Mouse (Mus musculus): Measurements from ENCODE around the gene Mpzl3. TPM values are rescaled to one million over a fixed set of nuclear protein-coding genes. Genes with fewer than 3 reads are reported as not detected.
"Not testable (repeated sequence)": the region's sequence is repeated elsewhere in the genome, so short reads cannot be mapped to it uniquely, and the experiment has no call there.

Mpzl3 gene
- polyA plus RNA-seq, 1 experiment from 2014 or later, result 1.2 TPM

- Histone ChIP-seq H3K4me3 (no peak overlapping the region), H3K27me3 (replicated peaks) (no peaks in the 10 kb centered on the region), H3K27ac (no peak overlapping the region), H3K4me2 (no peak overlapping the region), H3K4me1 (no peaks in the 10 kb centered on the region), H3K36me3 (replicated peaks) (no peaks in the 10 kb centered on the region), H3K9ac (no peak overlapping the region), H3K9me3 (no peaks in the 10 kb centered on the region)
- WGBS, result 75% methylated on average over 8 of the region's 8 CpGs
- ATAC-seq (replicated peaks), result no peak
Measured at GRCm38 (mm10) chr9:45027376-45027775, 27.6 kb upstream of the Mpzl3 start.

DNA sequence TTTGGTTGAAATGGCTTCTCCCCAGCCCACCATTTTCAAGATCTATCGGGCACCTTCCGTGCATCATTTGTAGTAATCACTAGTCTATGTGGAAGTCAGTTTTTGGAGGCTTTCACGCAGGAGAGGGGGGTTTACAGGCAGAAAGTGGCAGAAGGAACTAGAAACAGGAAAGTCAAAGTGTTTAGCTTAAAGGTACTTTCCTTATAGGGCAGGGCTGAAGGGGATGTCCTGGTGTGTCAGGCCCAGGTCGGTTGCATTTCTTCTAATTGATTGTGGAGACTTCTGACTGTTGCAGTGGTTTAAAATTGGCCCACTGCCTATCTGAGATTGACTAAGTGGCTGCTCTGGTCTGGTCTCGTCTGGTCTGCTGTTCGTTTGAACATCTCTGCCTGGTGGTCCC lies 24.6 kb upstream of the Mpzl3 start:
- Histone ChIP-seq H3K27me3 (replicated peaks) (no peaks in the 10 kb centered on the region), H3K9ac (no peak overlapping the region), H3K27ac (no peak overlapping the region), H3K9me3 (no peaks in the 10 kb centered on the region), H3K4me2 (no peak overlapping the region), H3K36me3 (replicated peaks) (no peaks in the 10 kb centered on the region), H3K4me1 (no peaks in the 10 kb centered on the region), H3K4me3 (no peak overlapping the region)
- 68% methylated on average over 6 of the region's 6 CpGs for WGBS
- no peak for ATAC-seq (replicated peaks)

DNA sequence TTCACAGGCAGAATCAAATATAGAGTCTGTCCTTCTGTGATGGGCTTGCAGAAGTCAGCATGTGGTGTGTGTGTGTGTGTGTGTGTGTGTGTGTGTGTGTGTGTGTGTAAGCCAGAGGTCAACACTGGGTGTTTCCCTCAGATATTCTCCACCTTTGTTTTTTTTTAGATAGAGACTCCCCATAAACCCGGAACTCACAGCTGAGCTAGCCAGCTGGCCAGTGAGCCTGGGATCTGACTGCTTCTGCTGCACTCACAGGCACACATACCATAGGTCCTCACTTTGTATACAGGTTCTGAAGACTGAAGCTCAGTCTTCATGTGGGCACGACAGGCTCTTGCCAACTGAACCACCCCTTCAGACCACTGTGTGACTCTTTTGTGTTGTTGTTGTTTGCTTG lies 22.7 kb upstream of the Mpzl3 start:
- H3K4me2 ChIP-seq, result no peak overlapping the region
- H3K9me3 ChIP-seq, result no peaks in the 10 kb centered on the region
- no peak for ATAC-seq (replicated peaks)
- H3K9ac ChIP-seq, result no peak overlapping the region
- WGBS, result 79% methylated on average over 2 of the region's 2 CpGs
- H3K36me3 ChIP-seq (replicated peaks), result no peaks in the 10 kb centered on the region
- no peak overlapping the region for H3K27ac ChIP-seq
- H3K4me1 ChIP-seq, result no peaks in the 10 kb centered on the region
- H3K4me3 ChIP-seq, result no peak overlapping the region
- no peaks in the 10 kb centered on the region for H3K27me3 ChIP-seq (replicated peaks)

- Histone ChIP-seq H3K4me2 (no peak overlapping the region), H3K4me3 (no peak overlapping the region), H3K36me3 (replicated peaks) (no peaks in the 10 kb centered on the region), H3K27me3 (replicated peaks) (peaks cover 15% of the 10 kb centered on the region; the same call in 1 of the 2 replicates), H3K9me3 (no peaks in the 10 kb centered on the region), H3K9ac (no peak overlapping the region), H3K4me1 (no peaks in the 10 kb centered on the region), H3K27ac (no peak overlapping the region)
- 76% methylated on average over 3 of the region's 3 CpGs for WGBS
- no peak for ATAC-seq (replicated peaks)
Measured at GRCm38 (mm10) chr9:45034526-45034925, 20.5 kb upstream of the Mpzl3 start.

DNA sequence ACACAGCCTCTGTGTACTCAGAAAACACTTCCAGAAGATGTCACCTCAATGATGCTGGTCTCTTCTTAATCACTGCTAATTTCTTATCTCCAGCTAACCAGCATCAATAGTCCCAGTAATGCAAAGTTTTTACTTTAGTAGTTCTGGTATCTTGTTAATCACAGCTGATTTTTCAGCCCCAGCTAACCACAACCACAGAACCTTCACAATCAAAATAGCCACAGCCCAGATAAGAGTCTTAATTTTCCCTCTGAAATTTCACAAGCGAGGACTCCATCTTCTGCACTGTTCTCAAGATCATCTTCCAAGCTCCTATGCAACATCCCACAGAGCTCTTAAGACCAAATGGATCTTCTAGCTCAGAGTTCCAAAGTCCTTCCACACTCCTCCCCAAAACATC lies 17.2 kb upstream of the Mpzl3 start:
- H3K36me3 ChIP-seq (replicated peaks); H3K27ac ChIP-seq; ATAC-seq (replicated peaks); H3K4me1 ChIP-seq; H3K4me2 ChIP-seq; H3K9ac ChIP-seq; H3K9me3 ChIP-seq; H3K4me3 ChIP-seq: not testable (repeated sequence)
- peaks cover 46% of the 10 kb centered on the region for H3K27me3 ChIP-seq (replicated peaks)
- 67% methylated on average over 1 of the region's 1 CpGs for WGBS

- H3K4me1 ChIP-seq, result no peaks in the 10 kb centered on the region; the same call in 1 of the 2 replicates
- no peak for ATAC-seq (replicated peaks)
- H3K9me3 ChIP-seq, result no peaks in the 10 kb centered on the region
- H3K36me3 ChIP-seq (replicated peaks), result no peaks in the 10 kb centered on the region
- peaks cover 62% of the 10 kb centered on the region for H3K27me3 ChIP-seq (replicated peaks)
- no peak within 1 kb of the TSS for H3K9ac ChIP-seq
- H3K27ac ChIP-seq, result no peak within 1 kb of the TSS
- 0 out of 2 replicates have a peak within 1 kb of the TSS, but pooled peaks have one; percentile 8 for H3K4me2 ChIP-seq
- 68% methylated on average over 5 of the region's 5 CpGs for WGBS
- no peak within 1 kb of the TSS for H3K4me3 ChIP-seq
Measured at GRCm38 (mm10) chr9:45039499-45039898, 15.5 kb upstream of the Mpzl3 start, which contains the start of gene Mpzl2. TSS of gene Mpzl2 (plus strand) at chr9:45039799.

- no peak overlapping the region for H3K9ac ChIP-seq
- no peaks in the 10 kb centered on the region; the same call in 1 of the 2 replicates for H3K4me1 ChIP-seq
- H3K36me3 ChIP-seq (replicated peaks), result no peaks in the 10 kb centered on the region
- H3K27me3 ChIP-seq (replicated peaks), result peaks cover 66% of the 10 kb centered on the region
- H3K4me3 ChIP-seq, result no peak overlapping the region
- H3K27ac ChIP-seq, result no peak overlapping the region
- ATAC-seq (replicated peaks), result no peak
- 0 out of 2 replicates have a peak overlapping the region, but pooled peaks have one; percentile 8 for H3K4me2 ChIP-seq
- H3K9me3 ChIP-seq, result no peaks in the 10 kb centered on the region
- WGBS, result 19% methylated on average over 14 of the region's 14 CpGs
Measured at GRCm38 (mm10) chr9:45040066-45040845, 14.7 kb upstream of the Mpzl3 start.

DNA sequence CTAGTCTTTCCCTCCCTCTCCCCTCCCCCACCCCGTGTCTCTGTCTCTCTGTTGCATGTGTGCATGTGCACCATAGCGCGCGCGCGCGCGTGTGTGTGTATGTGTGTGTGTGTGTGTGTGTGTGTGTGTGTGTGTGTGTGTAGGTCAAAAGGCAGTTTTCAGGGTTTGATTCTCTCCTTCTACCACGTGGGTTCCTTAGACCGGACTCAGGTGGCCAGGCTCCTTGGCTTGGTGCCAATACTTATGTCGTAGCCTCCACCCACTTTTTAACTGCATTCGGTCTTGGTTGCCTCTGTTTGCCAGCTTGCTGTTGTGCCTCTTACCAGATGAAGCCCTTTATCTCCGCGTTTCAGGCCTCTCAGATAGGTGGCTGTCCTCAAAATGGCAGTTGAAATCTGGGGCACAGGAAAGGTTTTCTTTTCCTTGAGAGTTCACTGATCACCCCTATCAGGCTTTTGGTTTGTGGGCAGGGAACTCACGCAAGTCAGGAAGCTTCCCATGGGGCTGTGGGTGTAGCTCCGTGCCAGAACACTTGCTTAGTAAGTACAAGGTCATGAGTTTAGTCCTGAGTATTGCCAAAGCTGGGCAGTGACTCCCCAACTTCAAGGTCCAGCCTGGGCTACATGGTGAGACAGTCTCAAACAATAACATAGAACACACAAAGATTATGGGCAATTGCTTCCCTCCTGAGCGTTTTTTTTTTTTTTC lies 13.7 kb upstream of the Mpzl3 start:
- Histone ChIP-seq H3K27ac (no peak overlapping the region), H3K27me3 (replicated peaks) (peaks cover 66% of the 10 kb centered on the region)
- 31% methylated on average over 17 of the region's 17 CpGs for WGBS

DNA sequence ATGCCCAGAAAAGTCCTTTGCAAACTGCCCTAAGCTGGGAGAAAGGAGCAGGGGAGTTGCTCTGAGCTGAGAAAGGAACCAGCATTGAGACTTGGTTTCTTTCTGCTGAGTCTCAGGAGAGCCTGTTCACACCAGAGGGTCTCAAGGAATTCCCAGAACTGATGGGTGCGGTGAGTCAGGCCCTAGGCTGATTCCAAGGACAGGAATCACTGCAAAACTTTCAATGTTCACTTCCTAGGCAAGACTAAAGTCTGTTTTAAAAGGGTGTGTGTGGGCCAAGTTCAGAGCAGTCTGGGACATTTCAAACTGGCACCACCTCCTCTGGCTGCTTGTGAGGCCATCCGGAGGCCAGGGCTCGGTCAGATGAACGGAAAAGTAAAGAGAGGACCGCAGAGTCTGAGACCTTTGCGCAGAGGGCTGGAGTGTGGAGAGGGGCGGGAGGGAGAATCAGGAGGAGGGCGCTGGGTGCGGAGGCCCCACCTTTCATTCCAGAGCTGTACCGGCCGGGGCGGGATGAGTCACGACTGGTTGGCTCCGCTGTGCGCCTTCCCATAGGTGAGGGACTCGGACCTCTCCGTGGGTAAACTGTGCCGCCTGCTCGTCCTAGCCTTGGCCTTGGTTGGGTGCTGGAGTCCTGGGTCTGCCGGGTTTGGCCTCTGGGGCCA lies 12.8 kb upstream of the Mpzl3 start:
- Histone ChIP-seq H3K27ac (no peak overlapping the region), H3K27me3 (replicated peaks) (peaks cover 68% of the 10 kb centered on the region), H3K4me2 (no peak overlapping the region), H3K36me3 (replicated peaks) (no peaks in the 10 kb centered on the region), H3K4me3 (0 out of 2 replicates have a peak overlapping the region, but pooled peaks have one; percentile 1), H3K9me3 (no peaks in the 10 kb centered on the region), H3K9ac (no peak overlapping the region), H3K4me1 (no peaks in the 10 kb centered on the region; the same call in 1 of the 2 replicates)
- ATAC-seq (replicated peaks), result no peak
- 5% methylated on average over 20 of the region's 20 CpGs for WGBS

More for the DNA sequence above, 13.7 kb upstream of the Mpzl3 start:
- Histone ChIP-seq H3K4me3 (no peak overlapping the region), H3K36me3 (replicated peaks) (no peaks in the 10 kb centered on the region), H3K4me2 (0 out of 2 replicates have a peak overlapping the region, but pooled peaks have one; percentile 8), H3K4me1 (no peaks in the 10 kb centered on the region; the same call in 1 of the 2 replicates), H3K9me3 (no peaks in the 10 kb centered on the region), H3K9ac (no peak overlapping the region)
- no peak for ATAC-seq (replicated peaks)

DNA sequence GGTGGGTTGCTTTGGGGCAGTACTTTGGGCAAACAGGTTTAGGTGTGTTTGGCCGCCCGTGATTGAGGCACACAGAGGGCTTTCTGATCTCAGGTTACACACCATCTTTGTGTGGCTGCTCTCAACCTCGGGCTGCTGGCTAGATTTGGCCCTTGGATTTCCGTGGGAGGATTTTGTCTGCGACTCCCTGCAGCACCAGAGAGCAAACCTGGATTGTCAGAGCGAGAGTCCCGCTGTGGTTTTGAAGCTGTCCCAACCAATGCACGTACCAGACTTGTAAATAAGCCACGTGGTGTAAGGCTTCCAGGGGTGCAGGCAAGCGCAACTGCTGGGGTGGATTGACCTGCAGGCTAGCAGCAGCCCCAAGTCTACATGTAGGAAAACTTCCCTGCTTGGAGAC lies 12.0 kb upstream of the Mpzl3 start:
- no peaks in the 10 kb centered on the region for H3K36me3 ChIP-seq (replicated peaks)
- ATAC-seq (replicated peaks), result no peak
- H3K9ac ChIP-seq, result no peak overlapping the region
- H3K4me3 ChIP-seq, result 0 out of 2 replicates have a peak overlapping the region, but pooled peaks have one; percentile 1
- H3K4me1 ChIP-seq, result no peaks in the 10 kb centered on the region; the same call in 1 of the 2 replicates
- H3K9me3 ChIP-seq, result no peaks in the 10 kb centered on the region
- peaks cover 70% of the 10 kb centered on the region for H3K27me3 ChIP-seq (replicated peaks)
- H3K4me2 ChIP-seq, result no peak overlapping the region
- H3K27ac ChIP-seq, result no peak overlapping the region
- WGBS, result under 1% methylated on average over 10 of the region's 10 CpGs

DNA sequence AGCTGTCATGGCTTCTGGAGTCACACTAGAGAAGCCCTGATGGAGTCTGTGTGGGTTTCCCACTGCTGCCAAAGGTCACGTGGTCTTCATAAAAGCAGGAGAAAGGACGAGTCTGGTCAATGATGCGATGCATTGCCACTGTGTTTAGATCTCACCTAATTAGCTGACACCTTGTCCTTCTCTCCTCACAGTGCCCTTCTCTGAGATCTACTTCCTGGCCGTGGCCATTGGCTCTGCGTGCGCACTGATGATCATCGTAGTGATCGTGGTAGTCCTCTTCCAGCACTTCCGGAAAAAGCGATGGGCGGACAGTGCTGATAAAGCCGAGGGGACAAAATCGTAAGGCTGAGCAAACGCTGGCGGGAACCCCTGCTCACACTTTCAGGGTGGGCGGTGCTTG lies 8.0 kb upstream of the Mpzl3 start:
- Histone ChIP-seq H3K27me3 (replicated peaks) (peaks cover 43% of the 10 kb centered on the region), H3K4me2 (no peak overlapping the region), H3K9ac (no peak overlapping the region), H3K4me1 (no peaks in the 10 kb centered on the region; the same call in 1 of the 2 replicates), H3K36me3 (replicated peaks) (no peaks in the 10 kb centered on the region), H3K27ac (no peak overlapping the region), H3K4me3 (no peak overlapping the region), H3K9me3 (no peaks in the 10 kb centered on the region)
- ATAC-seq (replicated peaks), result no peak
- WGBS, result 90% methylated on average over 16 of the region's 16 CpGs

DNA sequence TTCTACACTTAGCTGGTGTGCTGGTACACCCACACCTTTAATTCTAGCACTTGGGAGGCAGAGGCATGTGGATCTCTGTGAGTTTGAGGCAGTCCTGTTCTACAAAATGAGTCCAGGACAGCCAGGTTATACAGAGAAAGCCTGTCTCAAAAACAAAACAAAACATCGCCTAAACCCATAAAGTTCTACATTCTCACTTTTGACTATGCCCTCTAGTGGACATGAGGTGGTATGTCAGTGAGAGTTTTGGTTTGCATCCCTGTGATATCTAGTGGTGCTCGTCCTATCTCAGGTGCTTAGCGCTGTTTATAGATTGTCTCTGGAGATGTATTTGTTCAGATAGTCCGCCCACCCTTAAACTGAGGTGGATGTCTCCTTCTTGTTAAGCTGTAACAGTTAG lies 6.5 kb upstream of the Mpzl3 start:
- no peak overlapping the region for H3K4me2 ChIP-seq
- peaks cover 40% of the 10 kb centered on the region for H3K27me3 ChIP-seq (replicated peaks)
- no peak for ATAC-seq (replicated peaks)
- no peak overlapping the region for H3K9ac ChIP-seq
- no peaks in the 10 kb centered on the region for H3K9me3 ChIP-seq
- H3K4me1 ChIP-seq, result no peaks in the 10 kb centered on the region
- H3K27ac ChIP-seq, result no peak overlapping the region
- no peak overlapping the region for H3K4me3 ChIP-seq
- WGBS, result 27% methylated on average over 4 of the region's 4 CpGs
- no peaks in the 10 kb centered on the region for H3K36me3 ChIP-seq (replicated peaks)
